Mouse (Mus musculus): ENCODE measurements at regions not wholly inside any gene's neighbourhood (a gene's known extent, or its start where the extent isn't known, plus 50 kb on each side); places are given as distances from the start of the nearest gene placed in this dataset.
A peak's percentile ranks its signal among the peaks of the same experiment; 100 is the strongest.

DNA sequence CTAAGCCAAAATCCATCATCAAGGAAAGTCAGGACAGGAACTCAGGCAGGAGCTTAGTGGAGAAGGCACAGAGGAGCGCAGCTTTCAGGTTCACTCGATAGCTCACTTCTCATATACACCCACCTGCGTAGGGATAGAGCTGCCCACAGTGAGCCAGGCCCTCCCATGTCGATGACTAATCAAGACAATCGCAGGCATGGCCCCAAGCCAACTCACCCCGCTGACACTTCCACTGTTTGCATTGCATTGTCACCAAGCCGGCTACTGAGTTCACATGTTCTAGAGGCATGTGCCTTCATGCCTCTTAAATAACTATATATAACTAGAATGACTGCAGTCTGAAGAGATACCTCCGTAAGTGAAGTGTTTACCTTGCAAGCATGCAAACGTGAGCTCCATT, 219.8 kb upstream of the Ppp2r2d start:
- DNase-seq, result no peak

DNA sequence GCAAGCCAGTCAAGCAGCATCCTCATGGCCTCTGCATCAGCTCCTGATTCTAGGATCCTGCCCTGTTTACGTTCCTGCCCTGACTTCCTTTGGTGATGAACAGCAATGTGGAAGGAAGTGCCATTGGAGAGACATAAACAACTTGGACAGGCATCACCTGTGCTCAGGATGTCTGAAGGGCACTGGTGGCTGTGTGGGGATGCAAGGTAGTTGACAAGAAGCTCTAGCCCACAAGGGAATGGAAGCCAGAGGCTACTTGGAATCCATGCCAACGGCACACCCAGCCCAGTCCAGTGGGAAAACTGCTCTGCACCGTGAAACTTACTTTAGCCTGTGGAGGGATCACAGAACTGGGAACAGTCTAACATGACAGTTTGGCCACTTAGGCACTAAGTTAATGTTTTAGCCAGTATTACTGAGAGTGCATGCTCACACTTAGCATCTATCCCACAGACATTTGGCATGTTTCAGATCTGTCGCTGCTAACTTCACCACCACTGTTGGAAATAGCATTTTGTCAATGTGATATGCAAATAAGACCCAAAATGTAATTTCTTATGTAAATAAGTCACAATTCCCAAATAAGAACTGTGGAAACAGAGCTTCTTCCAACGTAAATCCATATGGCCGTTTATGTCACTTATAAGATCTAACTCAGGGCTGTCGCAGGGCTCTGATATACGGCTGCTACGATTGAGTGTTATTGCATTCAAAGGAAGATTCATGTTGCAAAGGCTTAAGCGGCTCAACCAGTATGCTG, 223.5 kb upstream of the Tcerg1l start:
- DNase-seq, result no peak

GRCm38 (mm10) chr7:138620080-138620684, 222.7 kb upstream of the Tcerg1l start:
- no peak for DNase-seq

DNA sequence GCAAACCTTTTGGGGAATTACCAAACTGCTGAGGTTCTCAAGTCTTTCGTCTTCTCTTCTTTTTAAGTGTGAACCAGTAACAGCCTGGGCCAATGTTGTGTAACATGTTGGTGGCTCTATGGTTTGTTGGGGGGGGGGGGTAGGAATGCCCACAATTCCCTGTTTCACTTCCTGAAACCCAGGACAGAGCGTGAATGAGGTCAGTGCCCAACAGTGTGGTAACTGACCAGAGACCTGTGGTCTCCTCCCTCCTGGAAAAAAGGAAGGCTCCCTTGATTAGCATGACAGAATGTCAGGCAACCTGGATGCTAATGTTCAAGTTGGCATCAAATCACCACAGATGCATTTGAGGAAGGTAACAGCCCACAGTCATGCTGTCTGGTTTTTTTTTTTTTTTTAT, 218.9 kb upstream of the Tcerg1l start:
- no peak for DNase-seq

DNA sequence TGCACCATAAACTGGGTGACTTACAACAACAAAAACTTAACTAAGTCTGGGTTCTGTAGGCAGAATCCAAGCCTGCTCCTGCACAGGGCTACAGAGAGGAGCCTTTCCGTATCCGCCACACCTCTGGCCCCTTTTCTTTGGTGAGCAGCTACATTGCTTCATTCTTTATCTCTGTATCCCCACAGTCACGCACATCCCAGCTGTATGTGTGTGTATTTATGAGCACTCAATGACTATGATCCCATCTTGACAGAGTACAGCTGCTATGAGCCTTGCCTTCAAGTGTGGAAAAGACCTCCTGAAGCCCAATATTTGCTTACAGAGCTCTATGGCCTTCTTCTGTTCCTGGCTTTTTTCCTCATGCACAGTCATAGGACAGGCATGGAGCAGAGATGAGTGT, 212.1 kb upstream of the Tcerg1l start:
- peak in 1 of 2 experiments; percentile 16 for DNase-seq

DNA sequence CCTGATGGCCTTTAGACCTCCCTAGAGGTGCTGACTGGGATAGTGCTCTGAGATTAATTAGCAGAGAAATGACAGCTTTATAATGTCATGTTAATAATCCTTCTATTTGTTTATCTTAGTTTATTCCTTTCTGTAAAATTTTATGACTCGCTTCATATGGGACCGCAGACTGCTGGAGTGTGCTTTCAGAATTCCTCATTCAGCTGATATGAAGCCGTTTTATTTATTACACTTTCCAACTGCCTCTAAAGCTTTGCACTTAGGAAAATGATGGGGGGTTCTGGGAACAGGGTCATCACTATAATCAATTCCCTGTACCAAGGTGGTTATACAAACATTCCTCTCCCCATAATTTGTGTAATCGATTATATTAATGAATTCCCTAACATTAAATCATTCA, 211.6 kb upstream of the Tcerg1l start:
- no peak for DNase-seq

- DNase-seq, result no peak
Measured at GRCm38 (mm10) chr7:138606363-138606964, 208.9 kb upstream of the Tcerg1l start.

- no peak for DNase-seq
Measured at GRCm38 (mm10) chr7:138605923-138606322, 208.4 kb upstream of the Tcerg1l start.

GRCm38 (mm10) chr7:138601749-138602148, 204.2 kb upstream of the Tcerg1l start:
- peak in 1 of 2 experiments; percentile 11 for DNase-seq

GRCm38 (mm10) chr7:138593344-138593743, 195.8 kb upstream of the Tcerg1l start:
- DNase-seq, result no peak

DNA sequence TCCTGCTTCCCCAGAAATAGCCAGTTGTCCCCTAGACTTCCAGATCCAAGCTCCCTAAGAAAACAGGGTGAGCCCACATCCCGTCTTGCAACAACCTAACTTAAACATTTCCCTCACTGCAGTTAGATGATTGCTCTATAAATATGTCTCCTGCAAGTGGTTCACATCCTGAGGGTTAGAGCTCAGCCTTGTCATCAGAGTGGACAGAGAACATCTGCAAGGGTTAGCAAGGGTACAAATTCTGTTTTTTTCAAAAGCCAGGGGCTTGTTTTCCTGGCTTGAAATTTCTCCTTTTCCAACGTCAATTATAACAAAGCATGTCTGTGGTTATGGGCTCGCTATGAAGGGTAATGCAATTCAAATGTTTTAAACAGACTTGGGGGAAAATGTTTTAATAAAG, 169.8 kb upstream of the Tcerg1l start:
- DNase-seq, result peak in 1 of 2 experiments; percentile 3

DNA sequence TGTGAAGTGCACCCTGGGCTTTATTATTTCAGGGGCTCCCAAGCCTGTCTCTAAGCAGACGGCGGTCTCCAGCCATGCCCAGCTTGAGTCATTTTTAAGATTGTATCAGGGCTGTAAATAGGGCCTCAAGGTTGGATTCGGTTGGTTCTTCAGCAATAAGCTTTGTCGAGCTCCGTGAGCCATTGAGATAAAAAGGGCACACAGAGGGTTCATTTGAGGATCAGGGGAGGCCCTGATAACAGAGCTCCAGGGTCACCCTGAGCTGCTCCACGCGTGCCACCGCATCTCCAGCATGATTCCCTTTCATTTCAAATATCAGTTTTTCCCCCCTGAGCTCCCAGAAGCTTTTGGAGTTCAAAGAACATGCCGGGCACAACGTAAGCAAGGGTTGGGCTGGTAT, 154.1 kb upstream of the Tcerg1l start:
- no peak for DNase-seq

GRCm38 (mm10) chr7:138547881-138548280, 150.4 kb upstream of the Tcerg1l start:
- no peak for DNase-seq

GRCm38 (mm10) chr7:138538048-138538831, 140.7 kb upstream of the Tcerg1l start:
- DNase-seq, result peak; percentile 9 to 26

- no peak for DNase-seq
Measured at GRCm38 (mm10) chr7:138526143-138526542, 128.6 kb upstream of the Tcerg1l start.

- DNase-seq, result no peak
Measured at GRCm38 (mm10) chr7:138524936-138525335, 127.4 kb upstream of the Tcerg1l start.

- no peak for DNase-seq
Measured at GRCm38 (mm10) chr7:138514171-138514570, 116.6 kb upstream of the Tcerg1l start.

- DNase-seq, result no peak
Measured at GRCm38 (mm10) chr7:138505205-138505604, 107.7 kb upstream of the Tcerg1l start.

DNA sequence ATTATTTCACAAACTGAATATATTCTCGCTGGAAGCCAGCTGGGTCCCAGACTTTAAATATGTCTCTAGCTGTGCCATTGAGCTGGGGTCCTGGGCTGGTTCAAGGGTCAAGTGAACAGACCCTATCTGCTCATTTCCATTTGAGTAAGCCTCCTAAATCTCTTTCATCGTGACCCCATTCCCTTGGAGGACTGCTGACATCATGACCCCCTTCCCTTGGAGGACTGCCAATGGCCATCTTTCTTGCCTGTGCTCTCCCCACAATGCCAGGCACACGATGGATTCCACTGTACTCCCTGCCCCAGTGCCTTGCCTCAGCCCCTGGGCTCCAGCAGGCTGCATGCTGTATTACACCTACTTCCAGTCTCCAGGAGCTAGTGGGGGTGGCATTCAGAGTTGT, 106.5 kb upstream of the Tcerg1l start:
- peak; percentile 25 to 48 for DNase-seq

GRCm38 (mm10) chr7:138503016-138503415, 105.5 kb upstream of the Tcerg1l start:
- peak; percentile 24 to 31 for DNase-seq

GRCm38 (mm10) chr7:138501347-138502014, 104.0 kb upstream of the Tcerg1l start:
- no peak for DNase-seq

GRCm38 (mm10) chr7:138497771-138498170, 100.2 kb upstream of the Tcerg1l start:
- no peak for DNase-seq

DNA sequence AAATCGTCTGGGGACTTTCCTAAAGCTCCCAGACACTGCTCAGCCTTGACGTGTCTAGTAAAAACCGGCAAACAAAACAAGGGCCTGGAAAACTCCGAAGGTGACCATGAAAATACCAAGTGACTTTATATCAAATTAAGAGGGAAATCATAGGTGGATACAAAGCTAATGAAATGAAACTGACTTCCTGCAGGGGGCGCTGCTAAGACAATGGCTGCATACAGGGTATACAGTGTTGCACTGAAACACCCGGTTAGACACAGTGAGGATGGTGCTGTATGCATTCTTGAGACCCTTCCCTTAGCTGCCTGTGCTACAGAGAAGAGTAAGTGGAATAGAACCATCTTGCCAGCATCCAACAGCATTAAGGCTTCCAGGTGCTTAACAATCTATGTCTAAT, 99.7 kb upstream of the Tcerg1l start:
- peak; percentile 32 to 44 for DNase-seq
